Mouse (Mus musculus) layer of hippocampus, adult 9-10 months (tissue): ENCODE measurements around the gene Vmn2r93.

Experiments
- DNase-seq: peaks from one replicate; pipeline ENCODE4 v3.0.0; 2022; ENCODE audit warnings: low spot score

Vmn2r93 gene

GRCm38 (mm10) chr17:18297799-18298198 is at the start of gene Vmn2r93:
Vmn2r93 (plus strand) TSS chr17:18298099.
- no peak for DNase-seq

GRCm38 (mm10) chr17:18277656-18278055 is 20.2 kb upstream of the Vmn2r93 start, which contains the start of gene Vmn2r94:
Vmn2r94 (minus strand) TSS chr17:18277756.
- DNase-seq = no peak

DNA sequence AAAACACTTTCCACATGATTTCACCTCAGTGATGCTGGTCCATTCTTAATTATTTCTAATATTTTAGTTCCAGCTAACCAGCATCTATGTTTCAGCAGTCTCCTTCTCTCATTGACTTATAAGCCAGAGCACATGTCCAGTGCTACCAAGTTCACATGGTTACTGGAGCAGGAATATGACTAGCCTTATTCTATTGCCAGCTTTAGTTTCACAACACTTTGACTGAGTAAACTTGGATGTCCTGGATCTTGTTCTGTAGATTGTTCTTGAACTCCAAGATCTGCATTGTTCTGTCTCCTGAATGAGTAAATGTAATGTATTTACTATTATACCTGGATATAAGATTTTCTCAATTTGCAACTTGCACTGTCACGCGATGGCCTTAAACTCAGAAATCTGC is 25.1 kb downstream of the Vmn2r93 start:
- no peak for DNase-seq

DNA sequence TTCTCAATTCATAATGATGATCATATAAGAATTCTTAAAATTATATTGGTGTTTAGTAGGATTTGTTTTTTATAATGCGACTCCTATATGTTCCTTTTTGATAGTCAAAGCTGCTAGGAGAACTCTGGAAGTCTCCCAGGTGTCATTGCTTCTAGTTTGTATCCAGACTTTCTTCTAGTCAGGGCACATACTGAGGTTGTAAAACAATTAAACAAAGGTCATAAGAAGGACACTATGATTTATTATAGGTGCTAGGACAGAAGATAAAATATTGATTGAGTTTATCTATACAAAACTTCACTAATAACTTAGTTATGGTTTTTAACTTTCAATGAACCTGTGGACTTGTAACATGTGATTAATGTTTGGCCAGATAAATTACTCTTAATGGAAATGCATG is 62.1 kb downstream of the Vmn2r93 start:
- no peak for DNase-seq

DNA sequence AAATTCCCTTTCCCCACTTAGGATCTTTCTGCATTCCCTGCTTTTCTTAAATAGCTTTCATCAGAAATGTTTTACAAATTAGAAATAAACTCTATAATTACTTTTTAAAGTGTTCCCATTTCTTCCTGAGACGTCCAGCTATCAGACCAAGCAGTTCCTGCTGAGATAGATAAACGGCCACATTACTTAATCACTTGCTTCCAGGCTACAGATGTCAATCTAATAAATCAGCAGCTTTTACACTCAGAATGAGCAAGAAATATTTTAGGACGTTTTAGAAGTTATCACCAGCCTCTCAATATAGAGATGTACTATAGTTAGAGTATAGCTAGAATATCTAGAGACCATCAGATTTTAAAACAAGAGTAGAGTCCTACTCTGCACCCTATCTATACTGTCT is 62.7 kb downstream of the Vmn2r93 start:
- no peak for DNase-seq
